Mouse (Mus musculus): ENCODE data around the gene Ankrd37. TPM values are rescaled to one million over a fixed set of nuclear protein-coding genes. Genes with fewer than 3 reads are reported as not detected.

Gene Ankrd37
- polyA plus RNA-seq, 1 experiment from 2014 or later = 31.7 TPM

DNA sequence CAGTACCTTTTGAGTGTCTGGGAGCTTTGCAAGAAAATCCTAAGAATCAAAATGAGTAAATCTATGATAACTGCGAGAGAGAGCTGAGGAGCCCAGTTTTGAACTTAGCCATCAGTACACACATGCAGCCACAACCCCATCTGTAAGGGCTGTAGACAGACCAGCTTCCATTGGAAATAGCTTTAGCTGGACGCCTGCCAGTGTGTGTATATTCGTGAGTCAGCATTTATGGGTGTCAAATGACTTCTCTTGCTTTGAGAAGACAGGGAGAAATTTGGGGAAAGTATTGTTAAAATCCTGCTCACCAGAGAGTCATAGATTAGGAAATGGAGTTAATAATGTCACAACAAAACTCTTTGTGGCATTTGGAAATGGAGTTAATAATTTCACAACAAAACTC is 18.8 kb downstream of the Ankrd37 start:
- ATAC-seq (ENCODE audit: low FRiP score) (no peak), DNase-seq (ENCODE audit: low spot score) (no peak)
- Histone ChIP-seq H3K9me3 (ENCODE audit: control insufficient read depth, low read length) (no peaks in the 10 kb centered on the region), H3K4me2 (replicated peaks) (no peak overlapping the region), H3K4me3 (replicated peaks; ENCODE audit: low read length) (no peak overlapping the region), H3K36me3 (replicated peaks; ENCODE audit: control insufficient read depth, insufficient read depth) (peaks cover 50% of the 10 kb centered on the region), H3K9ac (no peak overlapping the region), H3K27ac (no peak overlapping the region), H3K4me1 (replicated peaks; ENCODE audit: control insufficient read depth, insufficient read depth, low read length) (no peaks in the 10 kb centered on the region), H3K27me3 (ENCODE audit: control insufficient read depth, insufficient read depth, low read length) (no peaks in the 10 kb centered on the region)
- WGBS = 89% methylated on average over 3 of the region's 3 CpGs

DNA sequence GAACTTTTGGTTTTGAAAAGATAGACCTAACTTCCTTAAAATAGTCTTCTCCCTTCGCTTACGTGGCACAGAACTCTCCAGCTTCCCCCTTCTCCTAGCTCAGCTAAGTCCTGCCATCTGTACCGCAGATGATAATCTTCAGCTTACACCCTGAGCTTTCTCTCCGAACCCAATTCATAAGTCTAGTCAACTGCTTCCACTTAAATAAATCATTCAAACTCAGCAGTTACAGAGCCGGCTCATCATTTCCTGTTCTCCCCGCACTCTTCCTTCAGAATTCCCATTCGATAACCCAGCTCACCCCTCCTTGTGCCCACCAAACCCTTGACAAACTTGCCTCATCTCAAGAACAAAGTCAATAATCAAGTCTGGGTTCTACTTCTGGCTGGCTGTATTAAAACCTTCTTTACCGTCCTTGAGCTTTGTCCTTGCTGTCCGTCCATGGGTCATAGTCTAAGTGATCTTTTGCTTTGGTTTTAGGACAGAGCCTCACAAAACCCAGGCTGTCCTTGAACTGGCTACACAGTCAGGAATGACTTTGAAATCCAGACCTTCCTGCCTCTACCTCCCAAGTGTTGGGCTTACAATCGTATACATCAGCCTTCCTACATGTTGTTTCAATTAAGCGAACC is 29.6 kb downstream of the Ankrd37 start:
- Histone ChIP-seq H3K36me3 (replicated peaks; ENCODE audit: control insufficient read depth, insufficient read depth) (peaks cover 8% of the 10 kb centered on the region), H3K9ac (peak overlapping the region; percentile 72), H3K27me3 (ENCODE audit: control insufficient read depth, insufficient read depth, low read length) (no peaks in the 10 kb centered on the region), H3K4me3 (replicated peaks; ENCODE audit: low read length) (peak overlapping the region; percentile 60), H3K4me2 (replicated peaks) (peak overlapping the region; percentile 66), H3K9me3 (ENCODE audit: control insufficient read depth, low read length) (peaks cover 8% of the 10 kb centered on the region; the same call in 1 of the 2 replicates), H3K27ac (no peak overlapping the region), H3K4me1 (replicated peaks; ENCODE audit: control insufficient read depth, insufficient read depth, low read length) (peaks cover 14% of the 10 kb centered on the region)
- DNase-seq (ENCODE audit: low spot score) (no peak), ATAC-seq (ENCODE audit: low FRiP score) (no peak)
- WGBS = 73% methylated on average over 11 of the region's 11 CpGs

DNA sequence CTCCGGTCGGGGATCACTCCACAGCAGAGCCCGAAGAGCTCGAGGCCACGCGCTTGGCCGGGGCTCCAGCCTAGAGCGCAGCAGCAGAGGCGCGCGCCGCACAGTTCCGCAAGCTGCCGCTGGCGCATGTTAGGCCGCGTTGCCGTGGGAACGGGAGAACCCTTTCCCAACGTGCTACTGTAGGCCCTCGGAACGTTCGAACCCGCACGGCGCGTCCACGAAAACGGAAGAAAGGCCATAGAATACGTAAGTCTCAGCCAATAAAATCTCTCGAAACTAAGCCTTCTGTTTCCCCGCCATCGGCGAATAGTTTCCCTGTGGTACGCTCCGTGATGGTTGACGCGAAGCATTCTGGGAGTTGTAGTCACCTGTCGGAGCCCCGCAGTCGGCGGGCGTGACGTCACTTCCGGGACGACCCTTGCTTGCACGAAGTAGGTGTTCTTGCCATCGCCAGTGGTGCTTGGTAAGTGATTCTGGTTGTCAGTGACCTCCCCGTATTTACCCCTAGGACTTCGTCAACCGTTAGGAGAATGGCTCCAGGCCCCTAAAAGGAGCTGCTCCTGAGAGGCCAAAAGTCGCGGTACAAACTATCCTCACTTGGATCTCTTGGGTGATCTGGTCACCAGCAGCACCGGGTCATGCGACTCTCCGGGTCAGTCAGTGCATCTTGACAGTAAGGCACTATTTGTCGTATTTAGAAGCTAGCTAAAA is 30.2 kb downstream of the Ankrd37 start, which contains the start of the genes 1700029J07Rik and Ufsp2:
TSS of gene 1700029J07Rik (minus strand) at position 127 of the 711 bp plus-strand sequence.
TSS of gene Ufsp2 (plus strand) at position 403 of the 711 bp plus-strand sequence.
- peak within 1 kb of the TSS; percentile 86 for H3K27ac ChIP-seq
- H3K9ac ChIP-seq = peak within 1 kb of the TSS; percentile 74
- H3K4me3 ChIP-seq (replicated peaks; ENCODE audit: low read length) = peak within 1 kb of the TSS; percentile 60
- ATAC-seq (ENCODE audit: low FRiP score) = peak; percentile 99
- peaks cover 3% of the 10 kb centered on the region for H3K36me3 ChIP-seq (replicated peaks; ENCODE audit: control insufficient read depth, insufficient read depth)
- peaks cover 14% of the 10 kb centered on the region for H3K4me1 ChIP-seq (replicated peaks; ENCODE audit: control insufficient read depth, insufficient read depth, low read length)
- H3K4me2 ChIP-seq (replicated peaks) = peak within 1 kb of the TSS; percentile 66
- WGBS = under 1% methylated on average over 57 of the region's 57 CpGs
- peaks cover 11% of the 10 kb centered on the region; the same call in 1 of the 2 replicates for H3K9me3 ChIP-seq (ENCODE audit: control insufficient read depth, low read length)
- peak; percentile 99 for DNase-seq (ENCODE audit: low spot score)
- no peaks in the 10 kb centered on the region for H3K27me3 ChIP-seq (ENCODE audit: control insufficient read depth, insufficient read depth, low read length)

DNA sequence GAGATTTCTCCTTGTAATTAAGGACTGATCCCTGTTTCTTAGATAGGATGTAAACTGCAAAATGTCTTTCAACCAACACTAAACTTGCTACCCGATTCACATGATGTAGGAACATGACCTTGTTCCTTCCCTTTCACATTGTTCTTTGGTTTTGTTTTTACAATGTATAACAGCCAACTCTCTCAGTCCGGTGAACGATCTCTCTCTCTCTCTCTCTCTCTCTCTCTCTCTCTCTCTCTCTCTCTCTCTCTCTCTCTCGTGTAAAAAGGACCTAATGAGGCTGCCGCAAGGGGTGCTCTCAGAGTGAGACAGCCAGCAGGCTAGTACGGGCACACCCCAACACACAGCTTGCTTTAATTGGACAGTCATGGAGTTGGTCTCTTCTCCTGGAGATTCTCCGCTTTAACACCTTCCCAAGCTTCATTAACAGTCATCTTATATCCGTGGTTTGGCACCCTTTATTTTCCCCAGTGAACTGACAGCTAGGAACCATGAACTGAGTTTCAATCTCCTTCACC is 31.5 kb downstream of the Ankrd37 start:
- H3K4me3 ChIP-seq (replicated peaks; ENCODE audit: low read length) = no peak overlapping the region

DNA sequence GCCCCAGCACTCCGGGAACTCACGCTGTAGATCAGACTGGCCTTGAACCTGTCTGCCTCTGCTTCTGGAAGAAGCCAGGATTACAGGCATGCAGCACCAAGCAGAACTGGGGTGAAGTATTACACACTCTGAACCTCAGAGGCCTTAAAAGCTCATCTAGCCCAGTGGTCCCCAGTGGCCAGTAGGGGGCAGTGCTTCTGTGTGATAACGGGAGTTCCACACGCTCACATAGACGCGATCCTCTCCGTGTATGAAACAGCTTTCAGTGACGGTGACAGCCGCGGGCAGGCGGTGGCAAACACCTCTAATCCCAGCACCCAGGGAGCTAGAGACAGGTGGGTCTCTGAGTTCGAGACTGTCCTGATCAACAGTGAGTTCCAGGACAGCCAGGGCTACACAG is 34.6 kb downstream of the Ankrd37 start:
- H3K27ac ChIP-seq = no peak overlapping the region
- ATAC-seq (ENCODE audit: low FRiP score) = no peak

More for the DNA sequence above, 31.5 kb downstream of the Ankrd37 start:
- no peaks in the 10 kb centered on the region; the same call in 1 of the 2 replicates for H3K36me3 ChIP-seq (replicated peaks; ENCODE audit: control insufficient read depth, insufficient read depth)
- DNase-seq (ENCODE audit: low spot score) = no peak
- H3K9me3 ChIP-seq (ENCODE audit: control insufficient read depth, low read length) = peaks cover 11% of the 10 kb centered on the region; the same call in 1 of the 2 replicates
- H3K27ac ChIP-seq = no peak overlapping the region
- H3K27me3 ChIP-seq (ENCODE audit: control insufficient read depth, insufficient read depth, low read length) = no peaks in the 10 kb centered on the region
- WGBS = 78% methylated on average over 8 of the region's 8 CpGs
- no peak overlapping the region for H3K9ac ChIP-seq
- no peak for ATAC-seq (ENCODE audit: low FRiP score)
- H3K4me2 ChIP-seq (replicated peaks) = peak overlapping the region; percentile 66
- H3K4me1 ChIP-seq (replicated peaks; ENCODE audit: control insufficient read depth, insufficient read depth, low read length) = peaks cover 14% of the 10 kb centered on the region

DNA sequence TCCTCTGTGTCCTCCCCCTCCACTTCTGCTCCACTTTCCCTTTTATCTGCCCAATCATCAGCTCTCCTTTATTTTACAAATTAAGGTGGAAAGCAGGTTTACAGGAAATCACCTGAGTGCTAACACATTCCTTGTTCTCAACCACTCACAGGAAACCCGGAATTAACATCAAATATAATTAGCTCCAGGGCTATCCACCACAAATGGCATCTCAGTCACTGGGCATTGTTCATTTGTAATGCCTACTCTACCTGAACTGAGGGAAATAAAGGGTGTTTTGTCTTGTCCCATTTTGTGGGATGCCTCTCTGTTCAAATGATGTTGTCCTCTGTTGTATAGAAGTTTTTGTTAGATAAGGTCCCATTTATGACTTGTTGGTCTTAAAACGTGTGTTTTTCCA is 54.9 kb downstream of the Ankrd37 start:
- H3K4me3 ChIP-seq (replicated peaks; ENCODE audit: low read length) = no peak overlapping the region
- H3K27me3 ChIP-seq (ENCODE audit: control insufficient read depth, insufficient read depth, low read length) = no peaks in the 10 kb centered on the region
- no peaks in the 10 kb centered on the region for H3K9me3 ChIP-seq (ENCODE audit: control insufficient read depth, low read length)
- no peaks in the 10 kb centered on the region for H3K36me3 ChIP-seq (replicated peaks; ENCODE audit: control insufficient read depth, insufficient read depth)
- no peaks in the 10 kb centered on the region for H3K4me1 ChIP-seq (replicated peaks; ENCODE audit: control insufficient read depth, insufficient read depth, low read length)
- no peak overlapping the region for H3K27ac ChIP-seq
- DNase-seq (ENCODE audit: low spot score) (no peak), ATAC-seq (ENCODE audit: low FRiP score) (no peak)
- 49% methylated on average over 2 of the region's 2 CpGs for WGBS
- no peak overlapping the region for H3K4me2 ChIP-seq (replicated peaks)
- no peak overlapping the region for H3K9ac ChIP-seq

More for the DNA sequence above, 34.6 kb downstream of the Ankrd37 start:
- Histone ChIP-seq H3K36me3 (replicated peaks; ENCODE audit: control insufficient read depth, insufficient read depth) (no peaks in the 10 kb centered on the region), H3K9me3 (ENCODE audit: control insufficient read depth, low read length) (peaks cover 11% of the 10 kb centered on the region; the same call in 1 of the 2 replicates), H3K9ac (no peak overlapping the region), H3K4me3 (replicated peaks; ENCODE audit: low read length) (no peak overlapping the region), H3K27me3 (ENCODE audit: control insufficient read depth, insufficient read depth, low read length) (no peaks in the 10 kb centered on the region), H3K4me1 (replicated peaks; ENCODE audit: control insufficient read depth, insufficient read depth, low read length) (peaks cover 10% of the 10 kb centered on the region), H3K4me2 (replicated peaks) (no peak overlapping the region)
- no peak for DNase-seq (ENCODE audit: low spot score)
- WGBS = 96% methylated on average over 12 of the region's 12 CpGs

Other genes with a start within 250 kb of the Ankrd37 start
- gene Pdlim3, start 120.2 kb downstream of the Ankrd37 start, polyA plus RNA-seq (2014; fragmentation: Nextera tagmentation; extraction: Ambion mirVana) = 19.2 TPM in 2 replicates
- gene Ccdc110, start 71.1 kb downstream of the Ankrd37 start, polyA plus RNA-seq (2014; fragmentation: Nextera tagmentation; extraction: Ambion mirVana) = 0.23 TPM in 1 of 2 replicates, not detected in the other
- 4.6 and 4.7 TPM in 2 replicates for gene 1700029J07Rik, start 30.5 kb downstream of the Ankrd37 start, polyA plus RNA-seq (2014; fragmentation: Nextera tagmentation; extraction: Ambion mirVana)
- gene Ufsp2, start 30.2 kb downstream of the Ankrd37 start, polyA plus RNA-seq (2014; fragmentation: Nextera tagmentation; extraction: Ambion mirVana) = 56.5 and 63.8 TPM in 2 replicates
- gene Lrp2bp, start 6.4 kb downstream of the Ankrd37 start, polyA plus RNA-seq (2014; fragmentation: Nextera tagmentation; extraction: Ambion mirVana) = 0.56 and 0.70 TPM in 2 replicates
- 23.7 and 24.5 TPM in 2 replicates for gene Cfap97, start 146.1 kb upstream of the Ankrd37 start, polyA plus RNA-seq (2014; fragmentation: Nextera tagmentation; extraction: Ambion mirVana)
- gene Snx25, start 146.5 kb upstream of the Ankrd37 start, polyA plus RNA-seq (2014; fragmentation: Nextera tagmentation; extraction: Ambion mirVana) = 14.4 and 14.8 TPM in 2 replicates
- gene Slc25a4, start 205.6 kb upstream of the Ankrd37 start, polyA plus RNA-seq (2014; fragmentation: Nextera tagmentation; extraction: Ambion mirVana) = 971 and 973 TPM in 2 replicates